Mouse (Mus musculus): ENCODE data around the gene Enpp1.

- TF ChIP-seq POLR2A (IDR thresholded peaks at IDR 0.05; ENCODE audit: insufficient read depth, low read depth, low read length) (no peak), CTCF (IDR thresholded peaks at IDR 0.05; ENCODE audit: insufficient read depth, low read depth, low read length) (no peak)
Observed at GRCm38 (mm10) chr10:24599802-24600201, 112.2 kb downstream of the Enpp1 start.
